Mouse (Mus musculus): ENCODE measurements around the gene Vstm2a.

Vstm2a gene

DNA sequence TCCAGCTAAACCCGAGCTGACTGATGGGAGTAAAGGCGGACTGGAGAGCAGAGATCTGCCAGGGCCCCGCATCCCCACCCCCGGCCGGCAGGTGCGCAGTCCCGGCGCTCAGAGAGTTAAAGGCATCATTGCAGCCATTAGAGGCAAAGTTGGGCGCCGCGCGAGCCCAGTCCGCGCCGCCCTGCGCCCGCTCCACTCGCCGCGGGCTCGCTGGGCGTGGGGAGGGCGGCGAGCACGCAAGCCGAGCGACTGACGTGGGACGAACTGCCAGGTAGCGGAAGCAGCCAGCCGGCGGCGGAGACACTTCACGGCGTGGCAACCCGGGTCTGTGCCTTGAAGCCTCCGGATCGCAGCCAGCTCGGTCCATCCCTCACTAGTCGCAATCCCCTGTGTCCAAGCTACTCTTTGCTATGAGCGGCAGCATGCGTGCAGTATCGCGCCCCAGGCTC is at the start of gene Vstm2a:
Gene Vstm2a, plus strand, starts transcription at position 252 of the 449 bp plus-strand sequence.
- peak; percentile 61 for DNase-seq

DNA sequence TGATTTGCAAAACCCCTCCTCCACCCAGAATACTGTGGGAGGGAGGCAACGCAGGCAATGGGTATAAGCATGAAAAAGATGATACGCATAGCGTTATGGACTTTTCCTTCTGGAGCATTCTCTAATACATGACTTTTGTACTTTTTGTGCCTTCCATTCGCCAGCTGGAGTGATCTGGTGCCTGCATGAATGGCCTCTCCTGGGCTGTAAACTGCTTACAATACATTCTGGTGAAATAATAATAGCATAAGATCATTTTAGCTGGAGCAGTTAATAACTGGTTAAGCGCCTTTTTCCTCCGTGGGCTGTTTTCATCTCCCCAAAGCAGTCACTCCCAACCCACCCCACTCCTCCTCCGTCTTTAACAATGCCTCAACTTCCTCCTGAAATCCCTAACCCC is 513 bp upstream of the Vstm2a start:
- DNase-seq, result no peak

DNA sequence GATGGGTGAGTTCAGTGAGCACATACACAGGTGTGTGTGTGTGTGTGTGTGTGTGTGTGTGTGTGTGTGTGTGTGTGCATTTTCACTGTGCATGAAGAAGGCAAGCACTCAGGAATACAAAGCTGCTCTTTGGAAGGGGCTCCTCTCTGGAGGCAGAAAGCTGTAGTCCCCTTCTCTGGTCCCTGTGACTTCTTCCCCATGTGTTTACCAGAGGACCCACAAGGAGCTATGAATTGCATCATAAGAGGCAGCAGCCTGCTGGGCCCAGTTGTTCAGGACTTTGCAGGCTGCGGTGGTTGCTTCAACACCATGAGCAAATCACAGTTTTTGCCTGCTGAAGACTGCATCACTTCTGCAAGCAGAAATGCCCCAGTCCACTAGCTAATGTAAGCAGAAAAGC is 776 bp downstream of the Vstm2a start:
- DNase-seq, result peak; percentile 13

DNA sequence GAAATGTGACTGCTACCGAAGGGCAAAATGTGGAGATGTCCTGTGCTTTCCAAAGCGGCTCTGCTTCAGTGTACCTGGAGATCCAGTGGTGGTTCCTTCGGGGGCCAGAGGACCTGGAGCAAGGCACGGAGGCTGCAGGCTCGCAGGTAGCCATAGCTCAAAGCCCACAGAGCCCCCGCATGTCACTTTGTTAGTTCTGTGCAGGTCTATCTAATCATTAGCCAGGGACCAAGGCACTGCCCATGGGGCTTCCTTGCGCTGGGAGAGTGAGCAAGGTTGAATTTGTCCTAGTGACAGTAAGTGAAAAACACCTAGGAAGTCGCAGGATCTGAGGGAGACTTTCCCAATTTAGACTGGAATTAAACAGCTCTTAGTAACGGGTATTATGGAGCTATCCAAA is 2.4 kb downstream of the Vstm2a start:
- DNase-seq, result peak; percentile 6

DNA sequence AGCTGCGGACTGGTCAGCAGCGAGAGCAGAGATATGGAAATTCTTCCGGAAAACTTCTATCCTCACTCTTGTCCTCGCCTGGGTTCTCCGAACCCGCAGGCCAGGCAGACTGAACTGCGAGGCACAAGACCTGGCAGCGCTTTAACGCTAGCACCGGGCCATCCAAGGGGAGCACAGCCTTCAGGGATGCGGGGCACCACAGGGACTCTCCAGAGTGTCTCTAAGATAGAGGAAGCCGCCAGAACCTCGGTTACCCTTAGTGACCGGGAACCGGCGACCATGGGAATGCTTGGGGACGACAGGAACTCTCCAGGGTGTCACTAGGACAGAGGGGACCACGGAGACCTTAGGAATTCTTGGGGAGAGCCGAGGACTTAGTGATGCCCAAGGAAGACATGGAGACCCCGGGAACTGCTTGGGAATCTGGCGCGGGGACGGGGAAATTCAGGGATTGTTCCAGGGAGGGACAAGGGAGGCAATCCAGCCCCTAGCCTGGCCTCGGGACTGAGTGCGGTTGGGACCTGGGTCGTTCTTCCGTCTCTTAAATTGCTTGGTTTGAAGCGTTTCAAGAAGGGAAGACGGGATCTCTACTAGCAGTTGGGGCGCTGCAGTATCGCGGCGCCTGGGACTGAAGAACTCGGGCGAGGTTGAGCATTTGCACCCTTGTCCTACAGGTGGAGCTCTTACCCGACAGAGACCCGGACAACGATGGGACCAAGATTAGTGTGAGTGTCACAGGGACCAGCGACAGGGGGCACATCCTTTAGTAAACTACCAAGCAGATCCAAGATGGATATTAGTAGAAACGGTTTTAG is 3.4 kb downstream of the Vstm2a start:
- peak; percentile 76 for DNase-seq

DNA sequence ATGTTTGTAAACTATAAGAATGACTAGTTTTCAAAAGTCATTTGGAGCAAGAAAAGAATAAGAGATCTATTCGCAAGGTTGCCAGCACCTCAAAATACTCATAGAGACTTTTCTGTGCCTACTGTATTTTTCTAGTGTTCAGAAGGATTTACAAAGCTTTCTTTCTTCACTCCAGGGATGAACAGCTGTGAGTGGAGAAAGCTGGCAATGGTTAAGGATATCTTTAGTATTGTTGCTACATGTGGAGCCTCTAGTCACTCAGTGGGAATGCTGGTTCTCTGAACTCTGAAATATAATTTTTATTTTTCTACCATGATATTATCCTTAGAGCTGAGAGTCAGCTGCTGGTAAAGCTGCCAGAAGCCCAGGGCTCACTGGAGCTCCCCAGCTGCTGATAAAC is 10.9 kb downstream of the Vstm2a start:
- DNase-seq, result no peak

DNA sequence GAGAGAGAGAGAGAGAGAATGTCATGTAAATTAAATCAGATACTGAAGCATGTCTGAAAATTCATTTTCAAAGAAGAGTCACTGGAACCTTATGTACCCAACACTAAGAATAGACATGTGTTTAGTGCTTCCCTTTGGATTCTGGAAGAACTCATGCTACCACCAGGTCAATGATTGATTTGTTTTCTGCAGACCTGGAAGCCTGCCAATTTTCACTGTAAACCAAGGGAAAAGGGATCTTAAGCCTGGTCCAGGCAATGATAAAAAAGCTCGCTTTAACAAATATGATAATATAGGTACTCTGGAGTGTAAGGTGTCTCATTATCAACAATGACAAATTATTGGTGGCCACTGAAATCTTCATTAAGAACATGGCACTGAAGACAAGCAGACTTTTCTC is 32.9 kb downstream of the Vstm2a start:
- DNase-seq, result no peak

DNA sequence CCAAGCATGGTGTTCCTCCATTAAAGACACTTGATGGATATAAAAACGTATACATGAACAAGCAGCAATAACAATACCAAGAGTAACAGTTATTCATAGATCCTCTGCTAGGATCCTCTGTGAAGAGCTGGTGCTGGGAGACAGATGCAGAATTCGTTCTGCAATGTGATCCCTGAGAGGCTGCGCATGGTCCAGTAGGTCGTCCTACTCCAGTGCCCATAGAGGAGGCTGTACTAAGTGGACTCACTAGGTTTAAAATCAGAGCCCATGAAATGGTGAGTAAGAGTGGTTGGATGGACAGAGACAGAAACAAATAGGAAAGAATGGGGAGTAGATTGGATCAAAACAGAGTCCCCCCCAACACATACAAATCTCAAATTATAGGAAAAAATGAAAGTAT is 35.4 kb downstream of the Vstm2a start:
- no peak for DNase-seq

DNA sequence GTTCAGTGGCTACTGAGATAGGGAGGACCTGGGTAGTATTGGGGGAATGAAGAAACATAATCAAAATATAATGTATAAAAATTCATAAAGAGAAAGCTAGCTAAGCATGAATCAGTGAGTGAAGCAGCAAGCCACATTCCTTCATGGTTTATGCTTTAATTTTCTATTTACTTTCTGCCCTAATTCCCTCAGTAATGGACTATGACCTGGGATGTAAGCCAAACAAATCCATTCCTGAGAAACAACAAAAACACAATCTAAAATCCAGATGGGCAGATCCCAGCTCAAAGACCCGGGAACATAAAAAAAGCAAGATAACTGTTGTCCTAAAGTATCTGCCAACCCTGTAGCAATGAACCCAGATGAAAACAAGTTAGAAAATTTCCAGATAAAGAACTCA is 39.0 kb downstream of the Vstm2a start:
- no peak for DNase-seq

DNA sequence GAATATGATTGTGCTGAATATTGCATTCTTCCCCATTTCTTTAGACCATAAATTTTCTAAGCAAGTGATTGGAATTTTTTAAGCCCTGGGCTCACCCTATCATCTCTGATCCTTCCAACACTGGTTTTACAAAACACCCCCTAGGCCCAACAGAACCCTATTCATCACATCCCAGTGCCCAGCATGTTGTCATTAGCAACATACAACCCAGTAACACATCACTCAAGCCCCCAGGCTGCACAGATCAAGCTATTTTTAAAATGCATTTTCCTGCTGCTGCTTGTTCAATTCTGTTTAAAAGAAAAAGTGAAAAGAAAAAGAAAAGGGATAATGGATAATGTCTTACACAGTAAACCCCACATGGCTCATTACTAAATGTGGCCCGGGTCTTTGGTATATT is 42.0 kb downstream of the Vstm2a start:
- no peak for DNase-seq

DNA sequence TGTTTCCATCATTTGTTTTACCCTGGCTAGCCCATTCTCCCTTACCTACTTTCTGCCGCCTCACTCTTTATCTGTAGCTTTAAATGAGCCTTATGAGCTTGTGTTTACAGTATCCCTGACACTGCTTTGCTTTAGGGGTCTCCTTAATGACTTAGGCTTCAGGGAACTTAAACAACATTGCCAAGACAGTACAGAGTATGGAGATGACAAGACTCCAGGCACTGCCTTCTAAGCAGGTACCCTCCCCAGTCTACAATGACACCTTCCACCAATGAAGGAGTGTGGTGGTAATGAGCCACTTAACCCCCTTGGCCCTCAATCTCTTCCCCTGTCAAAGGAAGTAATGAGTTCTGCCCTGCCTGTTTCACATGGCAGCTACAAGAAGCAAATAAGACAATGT is 42.4 kb downstream of the Vstm2a start:
- DNase-seq, result no peak

DNA sequence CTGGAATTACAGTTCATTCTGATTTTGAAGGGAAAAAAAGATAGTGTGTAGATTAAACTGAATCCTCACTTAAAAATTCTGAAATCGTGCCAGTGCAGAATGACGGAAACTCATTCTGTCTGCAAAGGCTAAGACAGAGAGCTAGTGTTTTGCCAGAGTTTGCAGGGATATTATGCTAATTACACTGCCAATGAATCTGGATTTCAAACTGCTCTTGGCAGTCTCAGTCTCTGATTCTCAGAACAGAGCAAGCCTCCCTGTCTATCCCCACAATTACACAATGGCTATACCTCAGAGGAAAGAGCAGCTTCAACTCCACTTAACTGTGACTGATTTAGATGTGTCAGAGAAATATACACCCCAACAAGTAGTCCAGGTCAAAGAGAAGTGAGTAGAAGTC is 43.2 kb downstream of the Vstm2a start:
- no peak for DNase-seq

DNA sequence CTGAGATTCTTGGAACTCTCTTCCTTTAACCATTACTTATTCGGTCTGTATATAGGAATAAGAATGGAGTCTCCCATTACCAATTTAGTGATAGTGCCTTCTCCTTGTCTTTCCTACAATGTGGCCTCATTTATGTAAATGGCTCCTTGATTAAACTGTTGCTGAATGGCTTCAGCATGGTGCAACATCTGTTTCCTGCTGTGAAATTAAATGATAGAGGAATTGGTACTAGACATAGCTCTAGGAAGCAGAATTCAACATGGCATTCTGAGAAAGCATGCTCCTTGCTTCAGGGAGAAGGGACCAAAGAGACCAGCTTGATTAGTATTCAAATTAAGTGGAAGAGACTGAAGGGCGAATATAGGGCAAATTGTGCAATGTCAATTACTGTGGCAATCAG is 57.6 kb downstream of the Vstm2a start:
- no peak for DNase-seq

DNA sequence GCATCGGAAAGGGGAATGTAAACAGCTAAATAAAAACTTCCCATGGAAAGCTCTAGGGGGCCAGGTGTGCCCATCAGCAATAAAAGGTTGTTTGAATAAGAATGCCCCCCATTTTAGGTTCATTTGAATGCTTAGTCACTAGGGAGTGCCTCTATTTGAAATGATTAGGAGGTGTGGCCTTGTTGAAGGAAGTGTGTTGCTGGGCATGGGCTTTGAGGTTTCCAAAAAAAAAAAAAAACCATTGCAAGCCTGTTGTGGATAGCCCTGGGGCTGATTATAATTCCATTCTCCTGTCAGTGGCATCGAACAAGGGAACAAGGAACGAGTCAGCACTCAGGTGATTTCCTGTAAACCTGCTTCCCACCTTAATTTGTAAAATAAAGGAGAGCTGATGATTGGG is 87.7 kb downstream of the Vstm2a start:
- DNase-seq, result no peak

DNA sequence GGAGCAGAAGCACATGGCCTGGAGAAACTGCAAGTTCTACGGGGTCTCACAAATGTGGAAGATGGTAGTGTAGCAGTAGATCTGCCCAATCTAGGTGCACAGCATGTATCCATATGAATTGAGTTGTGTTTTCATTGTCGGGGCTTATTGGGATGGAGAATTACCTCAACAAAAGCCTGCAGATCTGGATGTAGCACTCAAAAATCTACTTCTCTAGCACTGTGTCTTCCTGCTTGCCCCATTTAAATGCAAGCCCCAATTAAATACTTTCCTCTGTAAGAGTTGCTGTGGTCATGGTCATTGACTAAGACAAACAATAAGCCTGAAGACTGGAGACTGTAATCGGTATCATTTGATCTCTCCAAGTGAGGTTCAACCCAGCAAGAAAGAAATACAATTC is 88.2 kb downstream of the Vstm2a start:
- no peak for DNase-seq

DNA sequence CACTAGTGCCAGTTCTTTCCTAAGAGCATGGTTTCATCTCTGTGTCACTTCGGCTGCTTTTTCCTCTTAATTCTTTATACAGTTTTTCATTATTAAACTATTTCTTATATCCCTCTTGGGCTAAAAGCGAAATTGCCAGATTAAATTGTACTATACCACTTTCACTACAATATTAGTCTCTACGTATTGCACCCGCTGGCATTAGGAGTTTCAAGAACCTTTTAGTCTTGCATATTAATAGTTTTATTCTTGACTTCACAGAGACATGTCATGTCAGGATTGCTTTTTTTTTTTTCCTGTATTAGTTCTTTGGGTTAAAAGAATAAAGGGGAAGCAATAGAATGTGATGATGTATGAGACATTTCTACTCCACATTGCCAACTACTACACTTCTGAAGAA is 94.4 kb downstream of the Vstm2a start:
- no peak for DNase-seq

DNA sequence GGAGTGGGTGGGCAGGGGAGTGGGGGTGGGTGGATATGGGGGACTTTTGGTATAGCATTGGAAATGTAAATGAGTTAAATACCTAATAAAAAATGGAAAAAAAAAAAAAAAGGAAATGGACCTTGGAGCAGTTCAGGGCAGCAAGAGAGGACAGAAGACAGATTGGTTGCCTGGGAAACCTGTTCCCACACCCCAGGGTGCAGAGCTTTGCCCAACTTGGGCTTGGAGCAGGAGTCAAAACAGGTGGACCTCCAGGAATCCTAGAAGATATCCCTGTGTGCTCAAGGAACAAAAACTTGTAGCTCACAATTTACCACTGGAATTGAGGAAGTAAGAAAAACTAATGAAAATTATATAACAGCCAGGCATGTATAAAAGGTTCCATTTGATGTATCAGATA is 96.8 kb downstream of the Vstm2a start:
- no peak for DNase-seq

DNA sequence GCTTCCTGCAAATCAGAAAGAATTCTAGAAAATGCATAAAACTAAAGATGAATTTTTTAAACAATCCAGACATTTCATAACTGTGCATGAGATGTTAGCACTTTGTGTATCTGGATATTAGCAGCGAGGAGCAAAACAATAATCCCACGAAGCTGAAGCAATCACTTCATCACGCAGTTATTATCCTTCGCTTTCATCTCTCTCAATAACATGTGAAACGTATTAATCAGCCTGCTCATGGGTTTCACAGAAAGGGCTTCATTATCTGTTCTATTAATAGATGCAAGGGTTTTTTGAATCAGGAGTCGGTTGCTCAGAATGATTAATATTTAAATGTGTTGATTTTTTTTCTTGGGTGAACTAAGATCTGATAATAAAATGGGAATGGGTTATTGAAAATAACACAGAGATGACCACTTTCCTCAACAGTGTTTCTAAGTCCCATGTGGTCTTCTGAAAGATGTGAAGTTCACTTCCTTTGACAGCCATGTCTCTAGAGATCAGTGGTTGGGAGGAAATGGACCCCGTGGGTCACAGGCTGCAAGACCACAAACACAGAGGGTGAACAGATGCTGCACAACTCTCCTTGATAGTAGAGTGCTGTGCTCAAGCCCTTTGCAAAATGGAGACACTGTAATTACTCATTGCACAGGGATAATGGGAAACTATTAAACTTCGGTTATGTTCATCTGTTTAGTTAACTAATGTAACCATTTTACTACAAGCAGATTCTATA is 109.5 kb downstream of the Vstm2a start:
- DNase-seq, result no peak

DNA sequence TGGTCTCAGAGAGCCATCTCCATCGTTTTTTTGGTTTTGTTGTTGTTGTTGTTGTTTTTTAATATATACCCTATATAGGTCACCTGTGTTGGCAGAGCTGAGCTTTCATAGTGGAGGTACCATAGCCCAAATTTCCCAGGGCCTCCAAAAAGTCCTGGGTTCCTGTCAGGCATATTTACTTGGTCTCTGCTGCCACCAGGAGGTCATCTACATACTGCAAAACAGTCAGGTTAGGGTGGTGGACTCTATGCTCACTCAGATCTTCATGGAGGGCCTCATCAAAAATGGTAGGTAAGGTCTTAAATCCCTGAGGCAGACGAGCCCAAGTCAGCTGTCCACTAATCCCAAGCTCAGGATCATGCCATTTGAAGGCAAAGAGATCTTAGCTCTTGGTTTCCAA is 146.1 kb downstream of the Vstm2a start:
- peak; percentile 16 for DNase-seq

DNA sequence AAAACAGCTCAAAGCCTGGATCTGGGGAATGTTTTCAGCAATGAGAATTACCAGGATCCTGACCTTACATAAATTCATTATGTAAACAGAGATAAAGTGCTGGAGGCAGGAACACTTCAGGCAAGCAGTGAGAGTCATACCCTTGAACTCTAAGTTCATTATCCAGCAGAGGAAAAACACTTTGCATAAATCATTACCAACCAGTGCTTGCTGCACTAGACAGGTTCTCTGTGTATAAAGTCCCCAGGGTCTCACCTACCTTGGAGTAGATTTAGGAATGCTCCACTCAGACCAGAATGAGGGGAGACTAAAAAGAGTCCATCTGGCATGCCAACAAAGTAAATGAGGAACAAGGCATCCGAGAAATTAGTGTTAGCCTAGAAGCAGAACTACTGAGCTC is 154.2 kb downstream of the Vstm2a start:
- no peak for DNase-seq

DNA sequence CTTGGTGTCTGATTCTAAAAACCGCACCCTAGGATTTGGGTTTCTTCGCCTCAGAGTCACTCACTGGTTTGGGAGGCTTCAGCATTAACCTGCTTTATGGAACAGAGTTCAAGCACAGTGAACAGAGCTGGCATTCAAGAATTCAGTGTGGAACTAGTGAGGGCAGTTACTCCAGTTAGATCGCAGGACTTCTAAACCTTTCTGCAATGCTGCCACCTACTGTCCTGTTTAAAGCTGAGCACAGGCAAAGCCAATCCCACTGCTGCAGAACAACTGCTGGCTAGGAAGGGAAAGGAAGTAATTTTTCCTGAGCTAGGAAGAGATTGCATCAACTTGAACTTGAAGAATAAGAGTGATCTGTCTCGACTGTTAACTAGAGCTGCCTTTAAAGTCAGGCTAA is 155.1 kb downstream of the Vstm2a start:
- peak; percentile 39 for DNase-seq

DNA sequence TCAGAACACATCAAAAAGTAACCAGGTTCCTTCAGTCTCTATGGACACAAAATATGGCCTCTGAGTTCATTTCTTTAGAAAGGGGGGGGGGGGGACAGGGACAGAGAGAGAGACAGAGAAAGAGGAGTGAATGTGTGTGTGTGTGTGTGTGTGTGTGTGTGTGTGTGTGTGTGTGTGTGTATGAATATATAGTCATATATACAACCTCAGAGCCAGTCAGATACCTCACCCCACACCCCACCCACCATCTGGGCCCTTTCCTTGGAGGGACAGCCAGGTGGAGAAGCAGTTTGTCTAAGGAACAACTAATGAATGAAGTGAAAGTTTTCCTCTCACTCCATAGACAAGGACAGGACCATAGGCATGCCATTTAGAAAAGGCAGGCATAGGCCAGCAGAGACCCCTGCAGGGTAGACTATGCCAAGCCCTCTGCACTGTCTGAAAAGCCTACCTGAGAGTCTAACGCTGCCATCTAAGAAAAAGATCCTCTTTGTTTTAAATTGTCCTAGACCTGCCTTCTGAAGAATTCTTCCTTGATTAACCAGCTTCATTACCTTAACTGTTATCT is 155.6 kb downstream of the Vstm2a start:
- no peak for DNase-seq

DNA sequence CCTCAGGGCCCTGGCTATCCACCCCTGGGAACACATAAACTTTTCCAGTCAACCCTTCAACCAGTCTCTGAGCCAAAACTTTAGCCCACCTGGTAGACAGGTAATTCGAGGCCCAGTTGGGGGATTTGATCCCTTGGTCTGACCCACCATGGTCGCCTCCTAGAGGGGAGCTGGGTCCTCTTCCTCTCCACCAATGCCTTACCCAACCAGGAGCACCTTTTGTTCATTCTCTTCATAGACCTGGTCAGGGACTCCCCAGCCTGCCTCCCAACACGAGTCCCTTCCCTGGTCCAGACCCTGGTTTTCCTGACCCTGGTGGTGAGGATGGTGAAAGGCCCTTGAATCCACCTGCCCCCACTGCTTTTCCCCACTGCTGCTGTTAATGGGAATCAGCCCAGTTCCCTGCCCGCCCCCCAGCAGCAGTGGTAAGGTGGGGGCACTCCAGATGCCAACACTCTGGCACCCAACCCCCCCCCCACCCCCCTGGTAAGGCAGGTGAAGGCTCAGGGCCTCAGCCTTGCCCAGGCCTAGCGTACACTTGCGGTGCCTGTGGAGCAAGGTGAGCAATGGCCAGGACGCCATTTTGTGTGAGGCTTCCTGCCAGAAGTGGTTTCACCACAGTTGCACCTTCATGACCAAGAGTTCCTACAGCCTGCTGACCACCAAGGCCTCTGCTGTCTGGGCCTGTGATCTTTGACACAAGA is 182.2 kb downstream of the Vstm2a start:
- no peak for DNase-seq

Measured in right cerebral cortex, postnatal 4 days (tissue).